Mouse (Mus musculus) ES-E14 (cell line): Measurements from ENCODE around the gene Stox2.

Experiments
- CHD2 ChIP-seq: IDR thresholded peaks from 2 replicates; pipeline ENCODE4 v1.6.1; 2014; ENCODE audit warnings: mild to moderate bottlenecking, low read depth, low read length, inconsistent platforms
- HCFC1 ChIP-seq: IDR thresholded peaks from 2 replicates; pipeline ENCODE4 v1.6.1; 2012; ENCODE audit warnings: low read length, inconsistent platforms, borderline replicate concordance; ENCODE audit not compliant: insufficient read depth

DNA sequence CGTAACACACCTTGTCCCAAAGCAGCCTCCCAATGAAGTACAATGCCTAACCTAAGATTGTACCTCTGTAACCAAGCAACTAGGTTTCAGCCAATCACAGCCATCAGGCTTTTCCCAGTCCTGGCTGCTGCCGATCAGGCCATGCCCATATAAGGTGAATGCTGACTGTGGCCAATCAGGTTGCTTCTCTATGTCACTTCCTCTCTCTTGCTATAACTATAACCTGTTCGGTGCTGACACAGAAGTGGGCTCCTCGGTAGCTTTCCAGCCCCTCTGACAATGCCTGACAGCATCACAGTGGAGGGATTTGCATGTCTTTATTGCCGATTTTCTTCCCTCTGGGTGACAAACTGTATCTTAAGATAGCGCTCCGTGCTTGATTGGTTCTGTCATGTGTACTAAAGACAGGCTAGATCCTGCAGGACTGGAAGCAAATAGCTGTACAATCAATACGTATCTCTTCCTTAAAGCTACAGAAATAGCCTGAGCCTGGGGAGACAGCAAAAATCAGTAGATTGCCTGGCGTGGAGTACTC lies 111.9 kb downstream of the Stox2 start:
- TF ChIP-seq CHD2 (no peak), HCFC1 (no peak)
